ENCODE assay signal across 8 mouse cellular contexts in genomic region chr2:145167664-145168360, GRCm38 (mm10). TPM values are rescaled to one million over a fixed set of nuclear protein-coding genes. Genes with fewer than 3 reads are reported as not detected.
DNase-seq lines count a peak whose midpoint lies in the region; ATAC-seq and TF ChIP-seq lines count a peak whose summit lies in the region.

TSS of gene Slc24a3 (plus strand) at chr2:145167754.

- WGBS in hindbrain, embryonic 12.5 days: under 1% methylated on average over 75 of the region's 100 CpGs
- 0% methylated on average over 51 of the region's 100 CpGs for WGBS in lung, embryonic 16.5 days

- peak within 1 kb of the TSS; percentile 68 to 92 for H3K4me3 ChIP-seq in ES-E14 (ENCODE audit: insufficient read depth in 1 of 2, low read depth in 1 of 2, low read length in 2 of 2, poor library complexity in 1 of 2, severe bottlenecking in 1 of 2)
- peak within 1 kb of the TSS; percentile 86 for H3K4me3 ChIP-seq in hindbrain, embryonic 12.5 days
- H3K4me3 ChIP-seq in lung, embryonic 16.5 days (ENCODE audit: low read length): peak within 1 kb of the TSS; percentile 75

- H3K27me3 ChIP-seq in hindbrain, embryonic 12.5 days: no peaks in the 10 kb centered on the region
- peaks cover 8% of the 10 kb centered on the region for H3K27me3 ChIP-seq in lung, embryonic 16.5 days (ENCODE audit: control insufficient read depth, insufficient read depth, low read depth, low read length)

- no peaks in the 10 kb centered on the region for H3K36me3 ChIP-seq in ES-E14 (ENCODE audit: control insufficient read depth, insufficient read depth, low read length, poor library complexity, severe bottlenecking)
- no peaks in the 10 kb centered on the region for H3K36me3 ChIP-seq in hindbrain, embryonic 12.5 days
- H3K36me3 ChIP-seq in lung, embryonic 16.5 days (ENCODE audit: control insufficient read depth, insufficient read depth, low read length): no peaks in the 10 kb centered on the region

- no peak within 1 kb of the TSS for H3K27ac ChIP-seq in ES-E14 (ENCODE audit: insufficient read depth, low read depth, low read length, poor library complexity, severe bottlenecking)
- peak within 1 kb of the TSS; percentile 94 for H3K27ac ChIP-seq in hindbrain, embryonic 12.5 days
- H3K27ac ChIP-seq in lung, embryonic 16.5 days (ENCODE audit: low read length): peak within 1 kb of the TSS; percentile 75

- in situ Hi-C loops in ES-E14 (cut with MboI; ENCODE audit: low sequenced_read_pairs in 2 of 2, unreplicated experiment in 2 of 2): no loop called here

- H3K9ac ChIP-seq in ES-E14 (ENCODE audit: insufficient read depth, low read depth, low read length, poor library complexity, severe bottlenecking): peak within 1 kb of the TSS; percentile 74
- peak within 1 kb of the TSS; percentile 87 for H3K9ac ChIP-seq in hindbrain, embryonic 12.5 days
- H3K9ac ChIP-seq in lung, embryonic 16.5 days (ENCODE audit: low read length): peak within 1 kb of the TSS; percentile 79

- peak; percentile 90 for ATAC-seq in hindbrain, embryonic 12.5 days (ENCODE audit: low FRiP score)
- peak; percentile 93 for ATAC-seq in lung, embryonic 16.5 days (ENCODE audit: low read depth)

- H3K4me2 ChIP-seq in hindbrain, embryonic 12.5 days (replicated peaks): peak within 1 kb of the TSS; percentile 83
- peak within 1 kb of the TSS; percentile 99 for H3K4me2 ChIP-seq in lung, embryonic 16.5 days (ENCODE audit: low read depth, low read length)

- H3K9me3 ChIP-seq in ES-E14 (ENCODE audit: control insufficient read depth, insufficient read depth, low read depth, low read length): no peaks in the 10 kb centered on the region
- no peaks in the 10 kb centered on the region for H3K9me3 ChIP-seq in hindbrain, embryonic 12.5 days (replicated peaks)
- no peaks in the 10 kb centered on the region for H3K9me3 ChIP-seq in lung, embryonic 16.5 days (ENCODE audit: control insufficient read depth, low read length)

- H3K4me1 ChIP-seq in ES-E14 (ENCODE audit: control insufficient read depth in 2 of 2, insufficient read depth in 2 of 2, low read length in 2 of 2, poor library complexity in 1 of 2): 0 out of 4 replicates have a peak, but pooled peaks cover 0 to 2% of the 10 kb centered on the region in 2 experiments
- H3K4me1 ChIP-seq in hindbrain, embryonic 12.5 days: peaks cover 6% of the 10 kb centered on the region
- 0 out of 2 replicates have a peak, but pooled peaks cover 3% of the 10 kb centered on the region for H3K4me1 ChIP-seq in lung, embryonic 16.5 days (replicated peaks; ENCODE audit: control insufficient read depth, insufficient read depth, low read length)

- DNase-seq in ES-E14 (ENCODE audit: low read depth, low spot score): no peak
- peak; percentile 88 for DNase-seq in cerebellum, adult 9-11 months
- DNase-seq in frontal cortex, postnatal 25 days (ENCODE audit: low spot score in 2 of 2): peak; percentile 66 to 71
- DNase-seq in layer of hippocampus, postnatal 10 days (ENCODE audit: low spot score in 2 of 2): peak; percentile 80 to 88
- DNase-seq in ovary, postnatal 10 days (ENCODE audit: low spot score): peak; percentile 56
- peak; percentile 37 for DNase-seq in thymus, postnatal 25 days

TF ChIP-seq in ES-E14, 5 proteins besides CTCF, POLR2A, EP300 and RAD21:
- TF ChIP-seq CHD2 (IDR thresholded peaks at IDR 0.05; ENCODE audit: low read depth, low read length) (no peak), ZC3H11A (IDR thresholded peaks at IDR 0.05; ENCODE audit: borderline replicate concordance, low read depth, low read length) (no peak), ZNF384 (IDR thresholded peaks at IDR 0.05; ENCODE audit: low read depth, low read length) (no peak), MAFK (IDR thresholded peaks at IDR 0.05; ENCODE audit: insufficient read depth, low read depth, low read length) (no peak), HCFC1 (IDR thresholded peaks at IDR 0.05; ENCODE audit: borderline replicate concordance, insufficient read depth, low read length) (no peak)

RNA-seq across cellular contexts. Expression of gene Slc24a3, which starts in this region (rescaled TPM):
- 0.48 and 0.98 TPM in 2 replicates for total RNA-seq in ES-E14 (2012; rRNA removed)
- polyA plus RNA-seq in hindbrain, embryonic 12.5 days (2016; fragmentation: Nextera tagmentation; extraction: Ambion mirVana): 3.0 and 3.5 TPM in 2 replicates
- 100 to 1,000 TPM; 165 to 174 TPM for total RNA-seq in layer of hippocampus, postnatal 10 days (2021)
- 1.3 TPM in 2 replicates for polyA plus RNA-seq in lung, embryonic 16.5 days (2015; fragmentation: Nextera tagmentation; extraction: Ambion mirVana)

Comparison
In these comparisons a context has a peak if more than half of its experiments do, and no peak if none do; other contexts are left out.
1. RNA of gene Slc24a3 (total RNA-seq): 165 to 174 TPM in layer of hippocampus, postnatal 10 days; 0.48 to 0.98 TPM in ES-E14; every median in the first group is over 10 times any median in the second.
2. Peak in every context shown above with its lines, with median percentiles within 50 percentile points of each other: H3K4me3 ChIP-seq and H3K9ac ChIP-seq.